Mouse (Mus musculus): ENCODE results near the gene Sirpa. TPM values are rescaled to one million over a fixed set of nuclear protein-coding genes. Genes with fewer than 3 reads are reported as not detected.

Gene Sirpa
- total and polyA plus RNA-seq, 3 experiments: 20.4 to 30.6 (median 27.1) TPM

- no peaks in the 10 kb centered on the region for H3K9me3 ChIP-seq (replicated peaks; ENCODE audit: low read length)
- no peak overlapping the region for H3K4me2 ChIP-seq (ENCODE audit: insufficient read depth, low read depth, poor library complexity, severe bottlenecking)
- DNase-seq (ENCODE audit: extremely low read depth): no peak
- in situ Hi-C loops (cut with MboI; ENCODE audit: low pct_ligation_motif_present, low pct_unique_long_range_greater_than_20kb, low sequenced_read_pairs) (no loop called here), dilution Hi-C loops (cut with MboI; ENCODE audit: extremely low pct_ligation_motif_present, extremely low pct_unique_long_range_greater_than_20kb, low sequenced_read_pairs) (no loop called here)
- H3K27ac ChIP-seq (ENCODE audit: insufficient read depth, low read depth): no peak overlapping the region
- TF ChIP-seq HCFC1 (IDR thresholded peaks at IDR 0.05; ENCODE audit: low read depth, low read length) (no peak), MYC (IDR thresholded peaks at IDR 0.05; ENCODE audit: low read depth, low read length) (no peak)
- H3K79me2 ChIP-seq (replicated peaks; ENCODE audit: control insufficient read depth, extremely low read depth, insufficient read depth, poor library complexity, severe bottlenecking): peaks cover 2% of the 10 kb centered on the region; the same call in 1 of the 2 replicates
- H3K36me3 ChIP-seq (replicated peaks in 1 of 2; ENCODE audit: control insufficient read depth in 1 of 2, insufficient read depth in 1 of 2, low read length in 1 of 2): peaks cover 27 to 68% of the 10 kb centered on the region in 2 experiments
- peaks cover 10 to 48% of the 10 kb centered on the region in 2 experiments for H3K4me1 ChIP-seq (ENCODE audit: control insufficient read depth in 1 of 2, insufficient read depth in 2 of 2)
- H3K9ac ChIP-seq (ENCODE audit: insufficient read depth, low read depth): no peak overlapping the region
- no peak overlapping the region for H3K4me3 ChIP-seq (replicated peaks in 1 of 3; ENCODE audit: low read depth in 2 of 3, low read length in 2 of 3, poor library complexity in 1 of 3)
- H3K27me3 ChIP-seq (replicated peaks): no peaks in the 10 kb centered on the region
Observed at GRCm38 (mm10) chr2:129606269-129606668, 13.6 kb downstream of the Sirpa start.

GRCm38 (mm10) chr2:129606899-129607298 lies 14.3 kb downstream of the Sirpa start:
- H3K4me2 ChIP-seq (ENCODE audit: insufficient read depth, low read depth, poor library complexity, severe bottlenecking): no peak overlapping the region
- H3K9me3 ChIP-seq (replicated peaks; ENCODE audit: low read length): no peaks in the 10 kb centered on the region
- no peak overlapping the region for H3K27ac ChIP-seq (ENCODE audit: insufficient read depth, low read depth)
- in situ Hi-C loops (cut with MboI; ENCODE audit: low pct_ligation_motif_present, low pct_unique_long_range_greater_than_20kb, low sequenced_read_pairs): no loop called here
- DNase-seq (ENCODE audit: extremely low read depth): no peak
- no peaks in the 10 kb centered on the region for H3K27me3 ChIP-seq (replicated peaks)
- dilution Hi-C loops (cut with MboI; ENCODE audit: extremely low pct_ligation_motif_present, extremely low pct_unique_long_range_greater_than_20kb, low sequenced_read_pairs): no loop called here
- H3K4me3 ChIP-seq (replicated peaks in 1 of 3; ENCODE audit: low read depth in 2 of 3, low read length in 2 of 3, poor library complexity in 1 of 3): no peak overlapping the region
- TF ChIP-seq MXI1 (IDR thresholded peaks at IDR 0.05; ENCODE audit: low read depth, low read length): no peak
- no peak for TF ChIP-seq MYC (IDR thresholded peaks at IDR 0.05; ENCODE audit: low read depth, low read length)
- TF ChIP-seq MAX (IDR thresholded peaks at IDR 0.05; ENCODE audit: low read length): no peak
- no peak for TF ChIP-seq SMC3 (IDR thresholded peaks at IDR 0.05; ENCODE audit: low read depth, low read length)
- no peak for TF ChIP-seq ZMIZ1 (IDR thresholded peaks at IDR 0.05; ENCODE audit: low read depth, low read length)
- no peak for TF ChIP-seq NELFE (IDR thresholded peaks at IDR 0.05; ENCODE audit: low read depth, low read length)
- TF ChIP-seq POLR2A (IDR thresholded peaks at IDR 0.05; ENCODE audit: low read depth, low read length): no peak
- H3K79me2 ChIP-seq (replicated peaks; ENCODE audit: control insufficient read depth, extremely low read depth, insufficient read depth, poor library complexity, severe bottlenecking): peaks cover 2% of the 10 kb centered on the region; the same call in 1 of the 2 replicates
- peaks cover 27 to 71% of the 10 kb centered on the region in 2 experiments for H3K36me3 ChIP-seq (replicated peaks in 1 of 2; ENCODE audit: control insufficient read depth in 1 of 2, insufficient read depth in 1 of 2, low read length in 1 of 2)
- H3K9ac ChIP-seq (ENCODE audit: insufficient read depth, low read depth): no peak overlapping the region
- H3K4me1 ChIP-seq (ENCODE audit: control insufficient read depth in 1 of 2, insufficient read depth in 2 of 2): peaks cover 10 to 42% of the 10 kb centered on the region in 2 experiments

GRCm38 (mm10) chr2:129613971-129614370 lies 21.3 kb downstream of the Sirpa start:
- TF ChIP-seq CTCF (conservative IDR thresholded peaks at IDR 0.05 in 1 of 2, IDR thresholded peaks at IDR 0.05 in 1 of 2; ENCODE audit: low read depth in 2 of 2, low read length in 2 of 2) (no peak), SMC3 (IDR thresholded peaks at IDR 0.05; ENCODE audit: low read depth, low read length) (no peak), CHD1 (IDR thresholded peaks at IDR 0.05; ENCODE audit: low read depth, low read length) (no peak), ELF1 (IDR thresholded peaks at IDR 0.05; ENCODE audit: low read depth, low read length) (no peak), HCFC1 (IDR thresholded peaks at IDR 0.05; ENCODE audit: low read depth, low read length) (no peak), ZKSCAN1 (IDR thresholded peaks at IDR 0.05; ENCODE audit: borderline replicate concordance, low read depth, low read length) (no peak), PAX5 (IDR thresholded peaks at IDR 0.05; ENCODE audit: low read length) (no peak), BHLHE40 (IDR thresholded peaks at IDR 0.05; ENCODE audit: low read depth, low read length) (no peak), GABPA (IDR thresholded peaks at IDR 0.05; ENCODE audit: insufficient replicate concordance, low read depth, low read length) (no peak)
- dilution Hi-C loops (cut with MboI; ENCODE audit: extremely low pct_ligation_motif_present, extremely low pct_unique_long_range_greater_than_20kb, low sequenced_read_pairs) (no loop called here), in situ Hi-C loops (cut with MboI; ENCODE audit: low pct_ligation_motif_present, low pct_unique_long_range_greater_than_20kb, low sequenced_read_pairs) (no loop called here)
- Histone ChIP-seq H3K79me2 (replicated peaks; ENCODE audit: control insufficient read depth, extremely low read depth, insufficient read depth, poor library complexity, severe bottlenecking) (no peaks in the 10 kb centered on the region), H3K9me3 (replicated peaks; ENCODE audit: low read length) (peaks cover 20% of the 10 kb centered on the region), H3K27me3 (replicated peaks) (no peaks in the 10 kb centered on the region), H3K9ac (ENCODE audit: insufficient read depth, low read depth) (no peak overlapping the region), H3K27ac (ENCODE audit: insufficient read depth, low read depth) (no peak overlapping the region), H3K36me3 (replicated peaks in 1 of 2; ENCODE audit: control insufficient read depth in 1 of 2, insufficient read depth in 1 of 2, low read length in 1 of 2) (peaks cover 48 to 78% of the 10 kb centered on the region in 2 experiments), H3K4me1 (ENCODE audit: control insufficient read depth in 1 of 2, insufficient read depth in 2 of 2) (peaks cover 0 to 7% of the 10 kb centered on the region in 2 experiments; a peak in 1 of 4 replicates), H3K4me3 (replicated peaks in 1 of 3; ENCODE audit: low read depth in 2 of 3, low read length in 2 of 3, poor library complexity in 1 of 3) (no peak overlapping the region), H3K4me2 (ENCODE audit: insufficient read depth, low read depth, poor library complexity, severe bottlenecking) (no peak overlapping the region)
- no peak for DNase-seq (ENCODE audit: extremely low read depth)
